9 mouse cellular contexts compared by ENCODE assay signal in genomic region chr14:60592822-60593221, GRCm38 (mm10). TPM values are rescaled to one million over a fixed set of nuclear protein-coding genes. Genes with fewer than 3 reads are reported as not detected.
DNase-seq lines count a peak whose midpoint lies in the region; ATAC-seq and TF ChIP-seq lines count a peak whose summit lies in the region.
"Had no signal": no experiment of that assay in that cellular context is flagged by ENCODE, and none has a peak within 500 bp of the region (broad histone marks: within the 10 kb centered on the region; RNA-seq: fewer than 3 reads in every experiment).

No protein-coding gene starts in this region.

- no peak for TF ChIP-seq POLR2A in lung, adult 2 months (IDR thresholded peaks at IDR 0.05; ENCODE audit: borderline replicate concordance, extremely low read depth, low read depth, low read length)

- no peak for ATAC-seq in limb, embryonic 12.5 days (ENCODE audit: insufficient number of reproducible peaks, insufficient read depth, low FRiP score, low TSS enrichment, low read depth)
- ATAC-seq in neural tube, embryonic 15.5 days (ENCODE audit: low FRiP score) = no peak

- H3K9me3 ChIP-seq in limb, embryonic 12.5 days = no peaks in the 10 kb centered on the region
- no peaks in the 10 kb centered on the region for H3K9me3 ChIP-seq in limb, embryonic 10.5 days (replicated peaks)
- H3K9me3 ChIP-seq in neural tube, embryonic 15.5 days (replicated peaks) = no peaks in the 10 kb centered on the region
- H3K9me3 ChIP-seq: liver, embryonic 13.5 days had no signal

- H3K9ac ChIP-seq in limb, embryonic 12.5 days (replicated peaks) = no peak overlapping the region
- no peak overlapping the region for H3K9ac ChIP-seq in neural tube, embryonic 15.5 days (replicated peaks)
- H3K9ac ChIP-seq: liver, embryonic 13.5 days had no signal

- TF ChIP-seq CTCF in lung, adult 2 months (IDR thresholded peaks at IDR 0.05; ENCODE audit: insufficient read depth, low read length) = no peak

- H3K4me2 ChIP-seq in limb, embryonic 12.5 days = no peak overlapping the region
- H3K4me2 ChIP-seq in neural tube, embryonic 15.5 days = no peak overlapping the region
- H3K4me2 ChIP-seq: liver, embryonic 13.5 days had no signal

- no peak overlapping the region for H3K4me3 ChIP-seq in limb, embryonic 12.5 days (replicated peaks)
- H3K4me3 ChIP-seq in limb, embryonic 10.5 days = no peak overlapping the region
- H3K4me3 ChIP-seq in lung, adult 2 months (replicated peaks; ENCODE audit: extremely low read depth, low read depth, low read length) = no peak overlapping the region
- no peak overlapping the region for H3K4me3 ChIP-seq in neural tube, embryonic 15.5 days (replicated peaks)
- H3K4me3 ChIP-seq: liver, embryonic 13.5 days had no signal

- H3K36me3 ChIP-seq in limb, embryonic 12.5 days = no peaks in the 10 kb centered on the region
- no peaks in the 10 kb centered on the region for H3K36me3 ChIP-seq in limb, embryonic 10.5 days
- H3K36me3 ChIP-seq in neural tube, embryonic 15.5 days = no peaks in the 10 kb centered on the region
- H3K36me3 ChIP-seq: liver, embryonic 13.5 days had no signal

- WGBS in limb, embryonic 12.5 days = 70% methylated on average over 7 of the region's 7 CpGs
- WGBS in limb, embryonic 10.5 days = 79% methylated on average over 7 of the region's 7 CpGs
- 2% methylated on average over 7 of the region's 7 CpGs for WGBS in lung, adult 2 months
- 49% methylated on average over 7 of the region's 7 CpGs for WGBS in neural tube, embryonic 15.5 days

- H3K27ac ChIP-seq in limb, embryonic 12.5 days = 0 out of 2 replicates have a peak overlapping the region, but pooled peaks have one; percentile 17
- H3K27ac ChIP-seq in limb, embryonic 10.5 days = no peak overlapping the region; the same call in 1 of the 2 replicates
- no peak overlapping the region; the same call in 1 of the 2 replicates for H3K27ac ChIP-seq in neural tube, embryonic 15.5 days (replicated peaks)
- H3K27ac ChIP-seq: liver, embryonic 13.5 days had no signal

- intact Hi-C loops in heart, postnatal 25 days (cut with DNase I) = loop anchor here (5.0 kb wide), 1 partner anchor 94 kb away; no protein-coding TSS in a partner anchor

- H3K4me1 ChIP-seq in limb, embryonic 12.5 days (replicated peaks) = peaks cover 17% of the 10 kb centered on the region
- peaks cover 17% of the 10 kb centered on the region for H3K4me1 ChIP-seq in limb, embryonic 10.5 days
- peaks cover 10% of the 10 kb centered on the region; the same call in 1 of the 2 replicates for H3K4me1 ChIP-seq in lung, adult 2 months (ENCODE audit: control insufficient read depth, insufficient read depth, low read length)
- peaks cover 16% of the 10 kb centered on the region for H3K4me1 ChIP-seq in neural tube, embryonic 15.5 days

- no peak for DNase-seq in limb, embryonic 10.5 days (ENCODE audit: low spot score)
- peak; percentile 77 for DNase-seq in adrenal gland, postnatal 14 days
- DNase-seq in heart, postnatal 25 days (ENCODE audit: low spot score) = peak; percentile 17
- peak; percentile 47 for DNase-seq in lung, adult 2 months
- DNase-seq in telencephalon, adult 2 months (ENCODE audit: low read depth, low spot score) = peak; percentile 22
- DNase-seq in spleen, postnatal 14 days (ENCODE audit: low spot score in 2 of 2) = no peak
- DNase-seq: liver, embryonic 13.5 days had no signal

- no peaks in the 10 kb centered on the region for H3K27me3 ChIP-seq in limb, embryonic 12.5 days
- H3K27me3 ChIP-seq in limb, embryonic 10.5 days (ENCODE audit: low read depth, poor library complexity, severe bottlenecking) = no peaks in the 10 kb centered on the region
- no peaks in the 10 kb centered on the region for H3K27me3 ChIP-seq in neural tube, embryonic 15.5 days (replicated peaks)
- H3K27me3 ChIP-seq: liver, embryonic 13.5 days had no signal

RNA-seq across cellular contexts. Expression of gene Spata13, which starts 41.0 kb away (rescaled TPM):
- 10.5 and 14.2 TPM in 2 replicates for polyA plus RNA-seq in limb, embryonic 12.5 days (2016; fragmentation: Nextera tagmentation; extraction: Ambion mirVana)
- 12.5 and 14.0 TPM in 2 replicates for polyA plus RNA-seq in limb, embryonic 10.5 days (2016; fragmentation: Nextera tagmentation; extraction: Ambion mirVana)
- 110 and 120 TPM in 2 replicates for total RNA-seq in adrenal gland, postnatal 14 days (2021)
- total RNA-seq in heart, postnatal 25 days (2021) = 10 to 100 TPM; 17.3 to 18.2 TPM
- polyA plus RNA-seq in lung, adult 2 months (2012; rRNA removed) = 20.3 and 20.8 TPM in 2 replicates
- 22.7 and 22.9 TPM in 2 replicates for polyA plus RNA-seq in neural tube, embryonic 15.5 days (2015; fragmentation: Nextera tagmentation; extraction: Ambion mirVana)

Comparison
In these comparisons a context has a peak if more than half of its experiments do, and no peak if none do; other contexts are left out.
1. DNase-seq: peak in adrenal gland, postnatal 14 days (single experiment), heart, postnatal 25 days (single experiment), lung, adult 2 months (single experiment) and telencephalon, adult 2 months (single experiment); none in limb, embryonic 10.5 days (single experiment) and spleen, postnatal 14 days (0 of 2).